Mouse (Mus musculus): ENCODE data around the gene Mbl1. TPM values are rescaled to one million over a fixed set of nuclear protein-coding genes. Genes with fewer than 3 reads are reported as not detected.

Mbl1 gene
- total RNA-seq, 1 experiment from 2014 or later, result 0.23 TPM

DNA sequence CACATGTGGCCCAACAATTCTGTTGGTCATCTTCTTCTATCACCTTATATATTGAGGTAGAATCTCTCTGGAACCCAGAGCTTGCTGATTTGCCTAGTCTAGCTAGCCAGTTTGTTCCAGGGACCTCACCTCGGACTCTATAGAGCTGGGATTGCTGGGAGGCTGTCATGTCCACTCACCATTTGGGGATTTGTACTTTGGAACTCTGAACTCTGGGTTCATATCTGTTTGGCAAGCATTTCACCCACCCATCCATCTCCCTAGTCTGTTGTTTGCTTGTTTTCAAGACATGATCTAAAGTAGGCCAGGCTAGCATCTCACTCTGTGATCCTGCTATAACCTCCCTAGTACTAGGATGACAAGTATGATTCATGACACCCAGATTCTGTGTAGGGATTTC is 23.5 kb downstream of the Mbl1 start:
- ATAC-seq (ENCODE audit: extremely low read depth, insufficient number of reproducible peaks, low FRiP score, poor library complexity, severe bottlenecking), result no peak

DNA sequence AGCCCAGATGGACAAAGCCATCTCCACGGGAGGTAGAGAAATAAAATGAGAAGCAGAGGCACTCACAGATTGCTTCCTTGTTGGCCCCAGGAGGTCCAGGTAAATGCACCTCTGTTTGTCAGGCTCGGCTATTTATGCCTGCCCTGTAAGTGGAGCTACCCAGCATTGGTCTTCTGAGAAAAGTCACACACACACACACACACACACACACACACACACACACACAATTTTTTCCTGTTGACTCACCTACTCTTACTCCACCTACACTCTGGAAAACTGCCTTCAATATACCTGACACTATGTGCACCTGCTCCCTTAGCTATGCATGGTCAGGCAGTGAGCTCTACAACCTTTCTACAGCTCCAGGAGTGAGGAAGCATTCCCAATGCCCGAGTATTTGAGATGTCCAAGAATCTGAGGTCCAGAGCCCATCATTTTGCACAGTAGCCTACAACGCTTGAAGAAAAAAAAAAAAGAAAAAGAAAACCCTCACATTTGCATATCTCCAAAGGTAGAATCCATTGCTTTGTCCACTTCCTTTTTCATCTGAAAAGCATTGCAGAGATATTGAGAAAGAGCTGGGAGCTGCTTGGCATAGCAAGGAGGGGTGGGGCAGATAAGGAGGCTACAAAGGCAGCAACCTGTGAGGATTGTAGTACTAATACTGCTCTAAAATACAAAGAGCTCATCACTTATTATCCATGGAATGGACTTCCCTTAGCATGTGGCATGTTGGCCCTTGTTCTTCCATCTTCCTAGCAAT is 34.0 kb downstream of the Mbl1 start, which contains the start of gene Sftpd:
Gene Sftpd, minus strand, starts transcription at position 91 of the 763 bp plus-strand sequence.
- no peak for ATAC-seq (ENCODE audit: extremely low read depth, insufficient number of reproducible peaks, low FRiP score, poor library complexity, severe bottlenecking)

DNA sequence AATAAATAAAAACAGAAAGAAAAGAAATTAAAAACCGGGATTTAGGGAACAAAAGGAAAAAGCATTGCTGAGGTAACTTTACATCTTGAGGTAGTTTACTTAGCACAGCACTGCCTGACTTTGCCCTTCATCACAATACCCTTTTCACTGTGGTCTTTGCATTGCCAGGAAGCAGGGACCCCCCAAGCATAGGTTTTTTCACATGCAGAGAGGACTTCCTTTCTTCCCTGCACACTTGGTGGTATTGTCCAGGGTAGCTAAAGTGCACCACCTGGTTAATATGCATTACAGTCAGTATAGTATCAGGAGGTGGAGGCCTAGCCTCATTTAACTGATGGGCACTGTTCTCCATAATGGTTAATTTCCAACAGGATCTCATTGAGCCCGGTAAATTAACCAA is 38.2 kb downstream of the Mbl1 start:
- ATAC-seq (ENCODE audit: extremely low read depth, insufficient number of reproducible peaks, low FRiP score, poor library complexity, severe bottlenecking), result no peak

DNA sequence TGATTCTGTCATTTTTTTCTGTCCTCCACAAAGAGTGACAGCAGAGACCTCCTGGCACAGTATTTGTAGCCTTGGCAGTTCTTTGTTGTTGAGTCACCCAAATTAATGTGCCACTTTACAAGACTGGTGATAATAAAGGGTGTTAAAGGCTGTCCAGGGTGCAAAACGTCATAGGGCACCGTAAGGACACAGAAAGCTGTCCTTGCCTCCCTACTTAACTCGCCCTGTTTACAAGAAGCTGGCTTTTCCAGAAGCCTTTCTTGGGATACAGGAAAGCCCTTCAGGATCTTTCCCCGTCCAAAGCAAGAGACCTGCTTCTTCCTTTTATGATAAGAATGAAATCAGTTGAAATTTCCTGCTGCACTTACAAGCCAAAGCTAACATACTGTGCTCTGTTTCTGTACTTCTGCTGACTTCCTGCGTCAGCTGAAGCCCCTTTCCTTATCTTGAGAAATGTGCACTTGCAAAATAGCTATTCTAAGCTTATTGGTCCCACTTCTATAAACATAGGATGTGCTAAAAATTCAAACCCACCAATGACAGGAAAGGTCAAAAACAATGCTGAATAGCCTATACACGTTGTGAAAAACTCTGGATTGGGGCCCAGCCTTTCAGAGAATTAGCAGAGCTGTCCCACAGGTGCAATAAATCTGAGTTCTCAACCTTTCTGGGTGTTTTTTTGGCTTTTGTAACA is 46.9 kb downstream of the Mbl1 start:
- no peak for ATAC-seq (ENCODE audit: extremely low read depth, insufficient number of reproducible peaks, low FRiP score, poor library complexity, severe bottlenecking)

Other genes starting within 250 kb of the Mbl1 start
- gene Tspan14, start 184.7 kb upstream of the Mbl1 start, total RNA-seq (2017), result 56.7 and 60.5 TPM in 2 replicates
- 35.5 and 36.1 TPM in 2 replicates for gene Fam213a, start 137.7 kb upstream of the Mbl1 start, total RNA-seq (2017)
- gene Dydc2, start 82.2 kb upstream of the Mbl1 start, total RNA-seq (2017), result not detected in 2 replicates
- gene Dydc1, start 78.5 kb upstream of the Mbl1 start, total RNA-seq (2017), result not detected in 2 replicates
- gene Mat1a, start 46.4 kb upstream of the Mbl1 start, total RNA-seq (2017), result not detected in 2 replicates
- gene Sftpa1, start 19.7 kb upstream of the Mbl1 start, total RNA-seq (2017), result not detected in 2 replicates
- not detected in 2 replicates for gene Sftpd, start 33.7 kb downstream of the Mbl1 start, total RNA-seq (2017)
- gene Gm2832, start 127.3 kb downstream of the Mbl1 start, total RNA-seq (2017), result not detected in 2 replicates
- not detected in 2 replicates for gene Gm5798, start 197.2 kb downstream of the Mbl1 start, total RNA-seq (2017)
- not detected in 2 replicates for gene Gm7945, start 234.9 kb downstream of the Mbl1 start, total RNA-seq (2017)

All from neutrophil, adult 5-6 weeks (primary cell).